ENCODE assay signal across 9 mouse cellular contexts in the genomic region with DNA sequence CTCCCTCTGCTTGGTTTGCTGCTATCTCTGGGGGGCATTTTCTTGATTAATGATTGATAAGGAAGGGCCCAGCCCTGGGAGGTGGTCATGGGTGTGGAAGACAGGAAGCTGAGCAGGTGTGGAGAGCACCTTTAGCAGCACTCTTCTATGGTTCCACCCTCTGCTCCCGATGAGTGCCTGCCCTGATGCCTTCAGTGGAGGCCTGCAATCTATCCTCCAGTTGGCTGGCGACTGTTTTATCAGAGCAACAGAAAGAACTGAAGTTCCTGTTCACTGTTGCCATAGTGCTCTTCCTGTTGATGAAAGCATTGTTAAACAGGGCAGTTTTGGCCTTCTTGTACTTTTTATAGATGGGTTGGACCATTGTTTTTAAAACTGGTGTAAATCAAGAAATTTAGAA. TPM values are rescaled to one million over a fixed set of nuclear protein-coding genes. Genes with fewer than 3 reads are reported as not detected.
A peak's percentile ranks its signal among the peaks of the same experiment; 100 is the strongest.
DNase-seq lines count a peak whose midpoint lies in the region; ATAC-seq and TF ChIP-seq lines count a peak whose summit lies in the region.
"Had no signal": no experiment of that assay in that cellular context is flagged by ENCODE, and none has a peak within 500 bp of the region (broad histone marks: within the 10 kb centered on the region; RNA-seq: fewer than 3 reads in every experiment).

No protein-coding gene starts in this region.

- no peaks in the 10 kb centered on the region for H3K27me3 ChIP-seq in MEL (ENCODE audit: control insufficient read depth in 1 of 2, insufficient read depth in 2 of 2, low read length in 2 of 2)
- no peaks in the 10 kb centered on the region for H3K27me3 ChIP-seq in heart, embryonic 15.5 days

- 11% methylated on average over 2 of the region's 2 CpGs for WGBS in heart, embryonic 15.5 days

- no peak for ATAC-seq in heart, embryonic 15.5 days (replicated peaks; ENCODE audit: insufficient number of reproducible peaks, insufficient read depth, low FRiP score, low read depth)
- peak; percentile 87 for ATAC-seq in megakaryocyte progenitor cell, adult 5-6 weeks (replicated peaks; ENCODE audit: poor library complexity)

- peaks cover 10 to 14% of the 10 kb centered on the region in 2 experiments for H3K4me1 ChIP-seq in MEL (ENCODE audit: control insufficient read depth in 1 of 2, insufficient read depth in 2 of 2, low read length in 2 of 2)
- H3K4me1 ChIP-seq in heart, embryonic 15.5 days (replicated peaks), result peaks cover 7% of the 10 kb centered on the region

- peak; percentile 57 to 75; a peak in 3 of 4 replicates for TF ChIP-seq EP300 in MEL (IDR thresholded peaks at IDR 0.05; ENCODE audit: low read depth in 1 of 2, low read length in 2 of 2)

- peaks cover 10% of the 10 kb centered on the region; the same call in 1 of the 2 replicates for H3K79me2 ChIP-seq in MEL (ENCODE audit: control insufficient read depth, insufficient read depth, low read length, poor library complexity)

- H3K9me3 ChIP-seq in MEL (replicated peaks; ENCODE audit: insufficient read depth, low read length), result no peaks in the 10 kb centered on the region
- no peaks in the 10 kb centered on the region for H3K9me3 ChIP-seq in heart, embryonic 15.5 days (replicated peaks)

- H3K36me3 ChIP-seq in MEL (ENCODE audit: control insufficient read depth in 1 of 2, insufficient read depth in 2 of 2, low read length in 2 of 2), result peaks cover 0 to 20% of the 10 kb centered on the region in 2 experiments; a peak in 2 of 4 replicates
- no peaks in the 10 kb centered on the region for H3K36me3 ChIP-seq in heart, embryonic 15.5 days

- H3K4me3 ChIP-seq in MEL (ENCODE audit: control insufficient read depth in 1 of 2, insufficient read depth in 1 of 2, low read depth in 2 of 2, low read length in 2 of 2), result peak overlapping the region; percentile 44 to 51
- no peak overlapping the region for H3K4me3 ChIP-seq in heart, embryonic 15.5 days

- no peak for TF ChIP-seq RAD21 in MEL (IDR thresholded peaks at IDR 0.05; ENCODE audit: low read depth, low read length)

- peak overlapping the region; percentile 55 for H3K9ac ChIP-seq in MEL (ENCODE audit: control insufficient read depth, low read depth, low read length, poor library complexity, severe bottlenecking)
- no peak overlapping the region for H3K9ac ChIP-seq in heart, embryonic 15.5 days

- TF ChIP-seq CTCF in MEL (IDR thresholded peaks at IDR 0.05 in 2 of 3, conservative IDR thresholded peaks at IDR 0.05 in 1 of 3; ENCODE audit: control insufficient read depth in 1 of 3, insufficient read depth in 1 of 3, low read depth in 2 of 3, low read length in 3 of 3, poor library complexity in 1 of 3, severe bottlenecking in 1 of 3), result no peak

- no peak overlapping the region for H3K4me2 ChIP-seq in heart, embryonic 15.5 days

- DNase-seq in lung, postnatal 25 days (ENCODE audit: low spot score), result peak; percentile 38
- DNase-seq in lung, postnatal 14 days, result no peak
- DNase-seq in MEL (ENCODE audit: low read depth, low spot score), result peak; percentile 86
- DNase-seq in urinary bladder, postnatal 4 days (ENCODE audit: low spot score in 2 of 2), result no peak
- DNase-seq in gastrocnemius, postnatal 10 days, result no peak
- DNase-seq in c-Kit-positive CD71-positive TER-119-positive erythroid progenitor cells, embryonic 14.5 days (ENCODE audit: low spot score), result no peak
- DNase-seq: kidney, postnatal 4 days had no signal

- peak overlapping the region; percentile 73 for H3K27ac ChIP-seq in MEL (ENCODE audit: control insufficient read depth, low read depth, low read length)
- peak overlapping the region; percentile 7; the same call in 1 of the 2 replicates for H3K27ac ChIP-seq in heart, embryonic 15.5 days

- TF ChIP-seq POLR2A in MEL (IDR thresholded peaks at IDR 0.05; ENCODE audit: control insufficient read depth in 1 of 2, insufficient read depth in 1 of 2, low read depth in 1 of 2, low read length in 2 of 2, poor library complexity in 1 of 2), result peak in 1 of 2 experiments; percentile 46; a peak in 1 of 4 replicates

TF ChIP-seq in MEL, 35 proteins besides CTCF, POLR2A, EP300 and RAD21:
- no peak for TF ChIP-seq POLR2AphosphoS5 (IDR thresholded peaks at IDR 0.05; ENCODE audit: borderline replicate concordance, low read depth, low read length)
- no peak for TF ChIP-seq CHD1 (IDR thresholded peaks at IDR 0.05; ENCODE audit: low read depth, low read length)
- no peak for TF ChIP-seq JUND (IDR thresholded peaks at IDR 0.05; ENCODE audit: low read depth, low read length)
- peak; percentile 25; the same call in 1 of the 2 replicates for TF ChIP-seq RCOR1 (IDR thresholded peaks at IDR 0.05; ENCODE audit: low read depth, low read length)
- TF ChIP-seq POLR2AphosphoS2 (IDR thresholded peaks at IDR 0.05; ENCODE audit: low read length), result no peak
- no peak for TF ChIP-seq SMC3 (IDR thresholded peaks at IDR 0.05; ENCODE audit: low read depth, low read length)
- no peak for TF ChIP-seq ZNF384 (IDR thresholded peaks at IDR 0.05; ENCODE audit: low read depth, low read length)
- no peak for TF ChIP-seq MEF2A (IDR thresholded peaks at IDR 0.05; ENCODE audit: extremely low read depth, insufficient replicate concordance, low read depth, low read length, poor library complexity, severe bottlenecking)
- TF ChIP-seq MXI1 (IDR thresholded peaks at IDR 0.05; ENCODE audit: low read depth, low read length), result peak; percentile 79
- TF ChIP-seq ZMIZ1 (IDR thresholded peaks at IDR 0.05; ENCODE audit: low read depth, low read length), result no peak
- TF ChIP-seq KAT2A (conservative IDR thresholded peaks at IDR 0.05; ENCODE audit: low read depth, low read length), result no peak
- peak; percentile 68 for TF ChIP-seq TCF12 (IDR thresholded peaks at IDR 0.05; ENCODE audit: low read depth, low read length)
- TF ChIP-seq MYB (IDR thresholded peaks at IDR 0.05; ENCODE audit: low read depth, low read length), result peak; percentile 68
- no peak for TF ChIP-seq MAFK (IDR thresholded peaks at IDR 0.05; ENCODE audit: borderline replicate concordance, low read depth, low read length)
- TF ChIP-seq E2F4 (IDR thresholded peaks at IDR 0.05; ENCODE audit: borderline replicate concordance, low read depth, low read length), result no peak
- peak; percentile 40; the same call in 1 of the 2 replicates for TF ChIP-seq NELFE (IDR thresholded peaks at IDR 0.05; ENCODE audit: low read depth, low read length)
- TF ChIP-seq ELF1 (IDR thresholded peaks at IDR 0.05; ENCODE audit: low read depth, low read length), result peak; percentile 61; the same call in 1 of the 2 replicates
- TF ChIP-seq USF2 (IDR thresholded peaks at IDR 0.05; ENCODE audit: borderline replicate concordance in 1 of 2, insufficient read depth in 1 of 2, low read depth in 1 of 2, low read length in 2 of 2), result no peak
- TF ChIP-seq UBTF (IDR thresholded peaks at IDR 0.05; ENCODE audit: borderline replicate concordance, insufficient read depth, low read depth, low read length), result no peak
- peak; percentile 58 for TF ChIP-seq HCFC1 (IDR thresholded peaks at IDR 0.05; ENCODE audit: low read depth, low read length)
- TF ChIP-seq ETS1 (IDR thresholded peaks at IDR 0.05; ENCODE audit: low read depth, low read length), result peak; percentile 60; the same call in 1 of the 2 replicates
- TF ChIP-seq SIN3A (IDR thresholded peaks at IDR 0.05; ENCODE audit: low read length), result peak; percentile 87
- TF ChIP-seq MAZ (IDR thresholded peaks at IDR 0.05; ENCODE audit: low read depth, low read length), result no peak
- TF ChIP-seq TBP (IDR thresholded peaks at IDR 0.05; ENCODE audit: low read depth, low read length), result peak; percentile 85
- no peak; the same call in 1 of the 2 replicates for TF ChIP-seq BHLHE40 (IDR thresholded peaks at IDR 0.05; ENCODE audit: borderline replicate concordance, low read depth, low read length)
- TF ChIP-seq NRF1 (IDR thresholded peaks at IDR 0.05; ENCODE audit: insufficient read depth, low read depth, low read length, poor library complexity, severe bottlenecking), result no peak
- TF ChIP-seq ZKSCAN1 (IDR thresholded peaks at IDR 0.05; ENCODE audit: low read depth, low read length), result no peak
- TF ChIP-seq MAX (IDR thresholded peaks at IDR 0.05; ENCODE audit: low read length), result peak; percentile 24; the same call in 1 of the 2 replicates
- TF ChIP-seq MYC (IDR thresholded peaks at IDR 0.05; ENCODE audit: low read depth, low read length), result no peak
- peak; percentile 70 for TF ChIP-seq GATA1 (IDR thresholded peaks at IDR 0.05; ENCODE audit: low read depth, low read length)
- peak; percentile 62 for TF ChIP-seq TAL1 (IDR thresholded peaks at IDR 0.05; ENCODE audit: low read length)
- no peak for TF ChIP-seq GABPA (IDR thresholded peaks at IDR 0.05; ENCODE audit: low read depth, low read length)
- TF ChIP-seq USF1 (IDR thresholded peaks at IDR 0.05; ENCODE audit: low read depth, low read length), result no peak
- no peak for TF ChIP-seq ZC3H11A (IDR thresholded peaks at IDR 0.05; ENCODE audit: low read depth, low read length)
- no peak for TF ChIP-seq CHD2 (IDR thresholded peaks at IDR 0.05; ENCODE audit: low read length)

RNA-seq across cellular contexts. Expression of gene Ssbp2, which starts 49.4 kb away (rescaled TPM):
- 12.6 and 14.3 TPM in 2 replicates for total RNA-seq in MEL (2012; rRNA removed)
- polyA plus RNA-seq in MEL (2012; ENCODE audit: insufficient read depth in 1 of 2, insufficient read length in 2 of 2, low read depth in 1 of 2, low replicate concordance in 2 of 2, missing spikeins in 1 of 2), result 10 to 100 TPM in 1 of 2 experiments, not detected in 1; 38.4 TPM
- polyA plus RNA-seq in heart, embryonic 15.5 days (2015; fragmentation: Nextera tagmentation; extraction: Ambion mirVana), result 96.8 and 100 TPM in 2 replicates
- 49.8 and 60.5 TPM in 2 replicates for total RNA-seq in megakaryocyte progenitor cell, adult 5-6 weeks (2015)
- total RNA-seq in megakaryocyte progenitor cell, adult 5-6 weeks (2017), result 26.7 and 39.1 TPM in 2 replicates
- total RNA-seq in gastrocnemius, postnatal 10 days (2021), result 10 to 100 TPM; 26.0 to 27.5 TPM

Comparison
In these comparisons a context has a peak if more than half of its experiments do, and no peak if none do; other contexts are left out.
1. DNase-seq: peak in lung, postnatal 25 days (single experiment) and MEL (single experiment); none in lung, postnatal 14 days (single experiment), urinary bladder, postnatal 4 days (0 of 2), gastrocnemius, postnatal 10 days (single experiment) and c-Kit-positive CD71-positive TER-119-positive erythroid progenitor cells, embryonic 14.5 days (single experiment).